Mouse (Mus musculus) MEL (cell line): ENCODE results near the gene Sowahd. TPM values are rescaled to one million over a fixed set of nuclear protein-coding genes. Genes with fewer than 3 reads are reported as not detected.
"Not testable (repeated sequence)": the region's sequence is repeated elsewhere in the genome, so short reads cannot be mapped to it uniquely, and the experiment has no call there.

Source experiments
- DNase-seq: peaks from one replicate; pipeline ENCODE4 v3.0.0; 2011; ENCODE audit warnings: low read depth, low spot score
- H3K27ac ChIP-seq: 2 replicates; pipeline ENCODE4 v1.5.1; 2012; ENCODE audit warnings: low read depth, mild to moderate bottlenecking, control low read depth, low read length, moderate library complexity; ENCODE audit not compliant: control insufficient read depth
- H3K27me3 ChIP-seq, 2 experiments: fragments of 150-350 bp in 1 of 2; sonication (generic) in 1 of 2; 2 replicates each; pipeline ENCODE4 v1.6.1; 2012; ENCODE audit warnings: low read length in 2 of 2, mild to moderate bottlenecking in 2 of 2, improper control_type of control experiment in 1 of 2, moderate library complexity in 1 of 2; ENCODE audit not compliant: insufficient read depth in 2 of 2, control insufficient read depth in 1 of 2
- H3K36me3 ChIP-seq, 2 experiments: 2 replicates each; pipeline ENCODE4 v1.6.1; 2012 to 2014; ENCODE audit warnings: low read length in 2 of 2, improper control_type of control experiment in 1 of 2, inconsistent platforms in 1 of 2, mild to moderate bottlenecking in 1 of 2; ENCODE audit not compliant: insufficient read depth in 2 of 2, control insufficient read depth in 1 of 2
- H3K4me1 ChIP-seq, 2 experiments: fragments of 150-350 bp in 1 of 2; sonication (generic) in 1 of 2; 2 replicates each; pipeline ENCODE4 v1.6.1; 2012; ENCODE audit warnings: low read length in 2 of 2, improper control_type of control experiment in 1 of 2, mild to moderate bottlenecking in 1 of 2; ENCODE audit not compliant: insufficient read depth in 2 of 2, control insufficient read depth in 1 of 2
- H3K4me3 ChIP-seq, 2 experiments: fragments of 150-350 bp in 1 of 2; sonication (generic) in 1 of 2; 2 replicates each; pipeline ENCODE4 v1.5.1; 2012; ENCODE audit warnings: low read depth in 2 of 2, low read length in 2 of 2, mild to moderate bottlenecking in 2 of 2, moderate library complexity in 2 of 2, control low read depth in 1 of 2, improper control_type of control experiment in 1 of 2; ENCODE audit not compliant: control insufficient read depth in 1 of 2, insufficient read depth in 1 of 2
- H3K79me2 ChIP-seq: 2 replicates; pipeline ENCODE4 v1.6.1; 2012; ENCODE audit warnings: mild to moderate bottlenecking, low read length, moderate library complexity; ENCODE audit not compliant: control insufficient read depth, poor library complexity, insufficient read depth
- H3K9ac ChIP-seq: 2 replicates; pipeline ENCODE4 v1.6.1; 2012; ENCODE audit warnings: low read depth, mild to moderate bottlenecking, control low read depth, low read length, moderate library complexity; ENCODE audit not compliant: control insufficient read depth, poor library complexity, severe bottlenecking
- H3K9me3 ChIP-seq: fragments of 150-350 bp; sonication (generic); replicated peaks from 2 replicates; pipeline ENCODE4 v1.6.1; 2012; ENCODE audit warnings: mild to moderate bottlenecking, low read length, improper control_type of control experiment, moderate library complexity; ENCODE audit not compliant: insufficient read depth
- ELF1 ChIP-seq: IDR thresholded peaks from 2 replicates; pipeline ENCODE4 v1.6.1; 2014; ENCODE audit warnings: low read depth, mild to moderate bottlenecking, inconsistent platforms, low read length, improper control_type of control experiment, moderate library complexity
- EP300 ChIP-seq, 2 experiments: IDR thresholded peaks; 2 replicates each; pipeline ENCODE4 v1.6.1; 2011; ENCODE audit warnings: improper control_type of control experiment in 2 of 2, low read length in 2 of 2, low read depth in 1 of 2, mild to moderate bottlenecking in 1 of 2
- GABPA ChIP-seq: IDR thresholded peaks from 2 replicates; pipeline ENCODE4 v1.6.1; 2012; ENCODE audit warnings: low read depth, mild to moderate bottlenecking, inconsistent platforms, low read length, improper control_type of control experiment, moderate library complexity
- GATA1 ChIP-seq: IDR thresholded peaks from 2 replicates; pipeline ENCODE4 v1.6.1; 2011; ENCODE audit warnings: low read depth, low read length, improper control_type of control experiment
- KAT2A ChIP-seq: conservative IDR thresholded peaks from 2 replicates; pipeline ENCODE4 v1.6.1; 2012; ENCODE audit warnings: low read depth, low read length, improper control_type of control experiment, inconsistent platforms
- MAZ ChIP-seq: IDR thresholded peaks from 2 replicates; pipeline ENCODE4 v1.6.1; 2012; ENCODE audit warnings: low read depth, mild to moderate bottlenecking, inconsistent platforms, low read length, improper control_type of control experiment
- MEF2A ChIP-seq: IDR thresholded peaks from 2 replicates; pipeline ENCODE4 v1.6.1; 2014; ENCODE audit warnings: low read depth, mild to moderate bottlenecking, inconsistent platforms, low read length, improper control_type of control experiment; ENCODE audit not compliant: poor library complexity, insufficient replicate concordance, severe bottlenecking; ENCODE audit errors: extremely low read depth
- MXI1 ChIP-seq: IDR thresholded peaks from 2 replicates; pipeline ENCODE4 v1.6.1; 2011; ENCODE audit warnings: mild to moderate bottlenecking, low read depth, low read length, improper control_type of control experiment
- MYB ChIP-seq: IDR thresholded peaks from 2 replicates; pipeline ENCODE4 v1.6.1; 2011; ENCODE audit warnings: mild to moderate bottlenecking, low read depth, low read length, improper control_type of control experiment
- MYC ChIP-seq: IDR thresholded peaks from 2 replicates; pipeline ENCODE4 v1.6.1; 2011; ENCODE audit warnings: low read depth, mild to moderate bottlenecking, low read length, improper control_type of control experiment, moderate library complexity
- POLR2A ChIP-seq, 2 experiments: IDR thresholded peaks; 2 replicates each; pipeline ENCODE4 v1.6.1; 2011 to 2012; ENCODE audit warnings: low read length in 2 of 2, mild to moderate bottlenecking in 2 of 2, control low read depth in 1 of 2, improper control_type of control experiment in 1 of 2, low read depth in 1 of 2, moderate library complexity in 1 of 2; ENCODE audit not compliant: control insufficient read depth in 1 of 2, insufficient read depth in 1 of 2, poor library complexity in 1 of 2
- POLR2AphosphoS5 ChIP-seq: IDR thresholded peaks from 2 replicates; pipeline ENCODE4 v1.6.1; 2012; ENCODE audit warnings: low read depth, borderline replicate concordance, mild to moderate bottlenecking, inconsistent platforms, low read length, moderate library complexity, mixed read lengths
- RAD21 ChIP-seq: IDR thresholded peaks from 2 replicates; pipeline ENCODE4 v1.6.1; 2011; ENCODE audit warnings: mild to moderate bottlenecking, low read depth, low read length, improper control_type of control experiment
- TBP ChIP-seq: IDR thresholded peaks from 2 replicates; pipeline ENCODE4 v1.8.0; 2011; ENCODE audit warnings: low read depth, low read length, improper control_type of control experiment
- USF1 ChIP-seq: IDR thresholded peaks from 2 replicates; pipeline ENCODE4 v1.6.1; 2014; ENCODE audit warnings: low read depth, mild to moderate bottlenecking, inconsistent platforms, low read length, improper control_type of control experiment, moderate library complexity
- ZC3H11A ChIP-seq: IDR thresholded peaks from 2 replicates; pipeline ENCODE4 v1.6.1; 2012; ENCODE audit warnings: low read depth, mild to moderate bottlenecking, inconsistent platforms, low read length, improper control_type of control experiment
- polyA plus RNA-seq, 2 experiments: library from polyadenylated mRNA; stranded (reverse) in 1 of 2; unstranded in 1 of 2; fragments of >175 nt in 1 of 2; fragments of >200 nt in 1 of 2; gene quantifications; 2 replicates each; pipeline versions ENCODE4 v1.2.1 to v1.2.4; 2012; ENCODE audit warnings: low replicate concordance in 2 of 2, low read depth in 1 of 2; ENCODE audit not compliant: insufficient read length in 2 of 2, insufficient read depth in 1 of 2, missing spikeins in 1 of 2
- total RNA-seq: library from RNA; depleted of rRNA; stranded (reverse); fragments of 300-350 nt; gene quantifications from 2 replicates; pipeline ENCODE4 v1.2.3, GENCODE M21; 2012

Gene Sowahd
- total and polyA plus RNA-seq, 3 experiments, result not detected

GRCm38 (mm10) chrX:37080345-37080744 is 31.7 kb downstream of the Sowahd start:
- peak; percentile 94 for TF ChIP-seq TBP
- peaks cover 24% of the 10 kb centered on the region for H3K79me2 ChIP-seq
- H3K4me1 ChIP-seq, DNase-seq, H3K9me3 ChIP-seq, H3K4me3 ChIP-seq, H3K27me3 ChIP-seq, H3K36me3 ChIP-seq, H3K9ac ChIP-seq, H3K27ac ChIP-seq: not testable (repeated sequence)

- H3K36me3 ChIP-seq, result peaks cover 6 to 9% of the 10 kb centered on the region in 2 experiments; a peak in 3 of 4 replicates
- H3K79me2 ChIP-seq, result peaks cover 24% of the 10 kb centered on the region
- peak; percentile 28 for DNase-seq
- H3K9me3 ChIP-seq, result no peaks in the 10 kb centered on the region
- no peaks in the 10 kb centered on the region for H3K27me3 ChIP-seq
- H3K4me3 ChIP-seq, result no peak overlapping the region
- TF ChIP-seq POLR2AphosphoS5 (no peak), ZC3H11A (no peak), ELF1 (no peak), GATA1 (no peak), MEF2A (no peak), MXI1 (no peak), TBP (no peak), EP300 (IDR thresholded peaks at IDR 0.05; ENCODE audit: low read depth in 1 of 2, low read length in 2 of 2) (no peak), RAD21 (no peak), USF1 (no peak), POLR2A (IDR thresholded peaks at IDR 0.05; ENCODE audit: control insufficient read depth in 1 of 2, insufficient read depth in 1 of 2, low read depth in 1 of 2, low read length in 2 of 2, poor library complexity in 1 of 2) (no peak; a peak in 2 of 4 replicates), MAZ (no peak), MYC (no peak), KAT2A (no peak), GABPA (no peak), MYB (no peak)
- TF ChIP-seq, all 39 proteins: peak for 0
- no peak overlapping the region for H3K27ac ChIP-seq
- H3K9ac ChIP-seq, result no peak overlapping the region
- peaks cover 0 to under 1% of the 10 kb centered on the region in 2 experiments; a peak in 2 of 4 replicates for H3K4me1 ChIP-seq
Measured at GRCm38 (mm10) chrX:37081194-37081593, 32.5 kb downstream of the Sowahd start.
